Mouse (Mus musculus) gastrocnemius, postnatal 25 days (tissue): ENCODE data around the gene Zzef1. TPM values are rescaled to one million over a fixed set of nuclear protein-coding genes. Genes with fewer than 3 reads are reported as not detected.

ENCODE experiments used
- DNase-seq: peaks from one replicate; pipeline ENCODE4 v3.0.0; 2022
- microRNA-seq, 2 experiments: library from miRNA; unstranded; fragments of <30 nt; microRNA quantifications; one replicate each; pipeline ENCODE4 v1.2.0; 2021; ENCODE audit warnings: borderline replicate concordance in 2 of 2
- total RNA-seq, 2 experiments: library from RNA; stranded (reverse); gene quantifications; 1 replicate in 1 of 2; 2 replicates in 1 of 2; pipeline ENCODE4 v1.2.3; 2021

Gene Zzef1
- total RNA-seq, 2 experiments from 2014 or later: 12.5 to 12.8 TPM

DNA sequence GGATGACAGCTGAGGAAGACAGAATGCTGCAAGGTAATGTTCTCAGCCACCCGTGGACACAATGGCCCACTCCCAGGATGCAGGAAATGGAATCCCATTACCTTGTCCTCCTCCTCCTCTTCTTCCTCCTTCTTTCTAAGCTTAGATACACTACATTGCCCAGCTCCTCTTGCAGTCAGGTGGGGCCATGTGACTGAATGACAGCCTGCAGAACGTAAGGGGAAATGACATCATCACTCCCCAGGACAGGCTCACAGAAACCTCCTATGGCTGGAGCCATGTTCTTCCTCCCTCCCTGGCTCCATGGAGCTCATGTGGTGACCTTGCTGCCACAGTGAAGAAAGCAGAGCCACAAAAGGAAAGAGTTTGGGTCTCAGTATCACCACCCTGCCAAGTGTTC, 161.3 kb downstream of the Zzef1 start:
- no peak for DNase-seq

DNA sequence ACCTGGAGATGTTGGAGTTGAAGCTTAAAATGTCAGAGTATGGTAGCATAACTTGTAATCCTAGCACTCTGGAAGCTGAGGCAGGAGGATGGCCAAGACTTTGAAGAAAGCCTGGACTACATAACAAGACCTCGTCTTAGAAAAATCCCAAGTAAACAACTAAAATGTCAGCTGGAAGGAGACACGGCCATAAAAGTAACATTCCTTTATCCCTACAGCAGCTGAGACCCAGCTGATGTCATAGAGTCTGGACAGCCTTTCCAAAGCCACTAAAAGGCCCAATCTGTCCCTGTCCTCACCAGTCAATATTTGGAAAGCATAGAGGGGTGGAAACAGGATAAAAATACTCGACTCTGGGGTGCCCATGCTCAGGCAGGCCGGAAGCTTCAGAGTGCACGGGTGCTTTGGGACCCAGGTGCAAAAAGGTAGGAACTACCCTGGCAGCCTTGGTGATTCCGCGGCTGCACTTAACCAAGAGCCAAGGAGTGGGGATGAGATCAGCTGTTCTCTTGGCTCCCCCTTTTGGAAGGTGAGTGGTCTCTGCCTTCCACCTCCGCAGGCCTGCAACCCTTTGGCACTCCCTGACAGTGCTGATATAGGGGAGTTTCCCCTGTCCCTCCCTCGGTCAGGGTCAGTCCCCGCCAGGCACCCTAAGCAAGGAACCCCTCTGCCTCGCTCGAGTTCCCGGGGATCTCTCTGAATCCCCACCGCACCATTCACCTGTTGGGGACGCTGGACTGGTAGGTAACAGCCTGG, 164.1 kb downstream of the Zzef1 start:
- DNase-seq: no peak

DNA sequence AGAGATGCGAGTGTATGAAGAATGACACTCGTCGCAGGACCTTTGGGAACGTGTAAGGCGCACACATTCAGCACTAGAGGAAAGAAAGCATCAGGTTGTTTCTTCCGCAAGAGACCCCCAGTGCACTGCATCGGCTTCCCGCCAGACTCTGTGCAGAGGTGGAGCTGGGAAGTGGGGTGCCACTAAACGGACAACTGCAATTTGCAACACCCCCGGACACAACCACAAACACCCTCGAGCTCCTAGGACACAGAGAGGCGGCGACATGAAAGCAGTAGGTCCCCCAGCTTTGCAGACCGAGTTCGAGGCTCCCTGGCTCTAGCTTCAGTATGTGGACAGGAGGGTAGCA, 164.7 kb downstream of the Zzef1 start:
- no peak for DNase-seq

DNA sequence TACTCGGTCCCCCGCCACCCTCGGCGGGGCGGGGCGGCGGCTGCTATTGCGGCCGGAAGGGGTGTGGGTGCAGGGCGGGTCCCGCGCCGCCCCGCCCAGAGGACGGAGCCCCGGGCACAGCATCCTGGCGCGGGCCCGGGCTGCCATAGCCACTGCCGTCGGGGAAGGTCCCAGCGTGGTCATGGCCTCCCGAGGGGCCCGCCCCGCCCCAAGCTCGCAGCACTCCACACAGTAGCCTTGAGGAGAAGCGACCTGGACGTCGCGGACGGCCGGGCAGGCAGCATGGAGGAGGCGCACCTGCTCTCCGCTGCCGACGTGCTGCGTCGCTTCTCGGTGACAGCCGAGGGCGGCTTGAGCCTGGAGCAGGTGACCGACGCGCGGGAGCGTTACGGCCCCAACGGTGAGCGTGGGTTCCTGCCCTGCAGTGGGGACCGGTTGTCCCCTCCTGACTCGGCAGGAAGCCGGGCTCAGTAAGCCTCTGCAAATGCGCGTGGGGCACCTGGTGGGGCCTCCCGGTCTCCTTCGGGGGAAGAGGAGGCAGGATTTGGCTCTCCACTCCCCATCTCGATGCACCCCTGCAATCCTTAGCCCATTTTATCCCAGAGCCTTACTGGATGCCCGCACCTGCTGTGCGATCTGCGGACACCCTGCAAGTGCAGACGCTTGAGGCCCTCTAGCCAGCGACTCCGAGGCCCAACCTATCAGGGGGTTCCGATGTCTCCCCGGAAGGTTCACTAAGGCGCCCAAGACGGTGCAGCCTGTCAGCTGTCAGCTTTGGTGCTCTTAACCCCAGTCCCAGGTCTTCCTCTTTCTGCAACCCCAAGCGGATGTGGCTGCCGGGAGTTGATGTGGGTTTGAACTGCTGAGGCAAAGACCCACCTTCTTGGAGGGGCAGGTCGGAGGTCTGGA, 165.3 kb downstream of the Zzef1 start, which contains the start of gene Atp2a3:
Atp2a3 (plus strand) TSS at position 98 of the 909 bp plus-strand sequence.
- peak; percentile 52 for DNase-seq

DNA sequence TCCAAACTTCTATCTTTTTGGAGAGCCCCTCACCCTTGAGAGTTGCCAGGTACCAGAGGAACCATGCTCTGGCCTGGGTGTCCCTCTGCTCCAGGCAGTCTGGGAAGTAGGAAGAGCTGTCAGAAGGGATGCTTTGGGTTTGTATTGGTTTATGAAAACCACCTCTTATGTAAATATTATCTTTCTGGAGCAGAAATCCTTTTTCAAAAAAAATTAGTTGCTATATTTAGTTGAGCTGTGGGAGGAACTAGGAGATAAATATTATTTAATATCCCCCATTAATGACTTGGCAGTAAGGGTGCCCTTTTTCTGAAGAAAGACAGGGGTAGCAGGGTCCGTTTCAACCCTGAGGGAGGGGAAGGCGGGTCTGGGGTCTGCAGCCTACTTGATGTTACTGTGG, 166.4 kb downstream of the Zzef1 start:
- no peak for DNase-seq

DNA sequence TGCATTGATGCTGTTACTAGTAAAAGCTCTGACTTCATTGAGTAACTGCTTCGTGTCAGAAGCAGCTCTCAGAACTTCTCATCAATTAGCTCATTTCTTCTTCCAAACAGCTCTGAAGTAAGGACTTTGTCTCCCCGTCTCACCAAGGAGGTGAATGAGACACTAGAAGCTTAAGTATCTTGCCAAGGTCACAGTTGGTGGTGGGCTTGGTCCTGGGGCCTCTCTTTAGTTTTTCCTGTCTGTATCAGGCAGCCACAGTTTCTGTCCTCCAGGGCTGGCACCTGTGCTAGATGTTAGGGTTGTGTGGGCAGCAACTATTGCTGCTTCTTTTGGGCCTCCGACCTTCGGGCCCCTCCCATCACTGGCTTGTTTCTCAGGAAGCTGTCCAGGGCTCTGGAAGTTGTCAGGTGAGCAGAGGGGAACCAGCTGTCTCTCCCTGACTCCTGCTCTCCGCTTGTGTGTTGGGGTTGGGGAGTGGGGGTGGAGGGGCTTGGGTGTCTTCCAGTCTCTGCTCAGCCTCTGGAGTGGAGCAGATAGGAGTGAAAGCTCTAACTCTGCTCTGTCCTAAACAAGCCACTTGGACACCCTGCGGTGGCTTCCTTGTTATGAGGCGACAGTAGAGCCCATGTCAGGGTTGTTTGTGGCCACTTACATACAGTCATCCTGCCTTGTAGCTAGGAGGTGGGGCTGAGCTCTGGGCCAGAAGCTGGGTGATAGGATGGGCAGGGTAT, 167.2 kb downstream of the Zzef1 start:
- no peak for DNase-seq

DNA sequence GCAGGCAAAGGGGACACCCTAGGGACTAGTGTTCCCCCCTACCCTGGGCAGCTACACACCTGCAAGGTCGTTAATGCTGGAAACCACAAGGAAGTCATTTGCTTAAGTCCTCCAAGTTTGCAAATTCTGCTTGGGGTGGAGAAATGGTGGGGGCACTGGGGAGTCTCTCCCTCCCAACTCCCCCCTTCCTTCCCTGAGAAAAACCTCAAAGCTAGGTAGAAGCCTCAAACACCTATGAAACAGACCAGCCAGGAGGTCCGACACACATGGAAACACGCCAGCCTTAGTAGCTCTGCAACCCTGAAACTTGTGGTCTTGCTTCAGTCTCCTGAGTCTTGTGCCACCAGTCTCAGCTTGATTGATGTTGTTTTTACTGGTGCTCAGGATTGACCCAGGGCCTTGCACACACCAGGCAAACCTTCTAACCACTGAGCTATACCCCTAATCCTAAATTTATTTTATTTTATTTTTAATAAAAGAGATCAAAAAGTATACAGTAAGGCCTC, 167.8 kb downstream of the Zzef1 start:
- no peak for DNase-seq

DNA sequence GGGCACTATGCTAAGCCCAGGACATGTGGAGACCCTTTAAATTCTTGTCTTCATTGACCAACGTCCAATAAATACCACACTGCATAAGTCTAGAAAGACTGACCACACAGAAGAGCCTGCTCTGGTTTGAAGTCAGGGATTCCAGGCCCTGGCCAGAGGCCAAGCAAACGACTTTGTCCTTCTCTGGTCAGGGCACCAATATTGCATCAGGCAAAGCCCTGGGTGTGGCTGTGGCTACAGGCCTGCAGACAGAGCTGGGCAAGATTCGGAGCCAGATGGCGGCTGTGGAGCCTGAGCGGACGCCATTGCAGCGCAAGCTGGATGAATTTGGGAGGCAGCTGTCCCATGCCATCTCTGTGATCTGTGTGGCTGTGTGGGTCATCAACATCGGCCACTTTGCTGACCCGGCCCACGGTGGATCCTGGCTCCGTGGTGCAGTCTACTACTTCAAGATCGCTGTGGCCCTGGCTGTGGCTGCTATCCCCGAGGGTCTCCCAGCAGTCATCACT, 179.0 kb downstream of the Zzef1 start:
- no peak for DNase-seq

Small RNA genes lying within 50 kb of the gene (microRNA-seq; reads per million reads assigned to microRNA genes)
- gene Gm44467: 0 reads per million in 2 experiments

Other genes with a start within 250 kb of the Zzef1 start
- under 1 TPM; 0.11 to 0.26 TPM for gene Spns3, start 245.7 kb upstream of the Zzef1 start, total RNA-seq
- gene Ube2g1, start 188.9 kb upstream of the Zzef1 start, total RNA-seq: 10 to 100 TPM; 74.3 to 77.4 TPM
- 1 to 10 TPM; 8.0 to 9.0 TPM for gene Ankfy1, start 106.2 kb upstream of the Zzef1 start, total RNA-seq
- gene Cyb5d2, start 84 bp upstream of the Zzef1 start, total RNA-seq: 10 to 100 TPM; 12.9 to 14.6 TPM
- gene Atp2a3, start 164.9 kb downstream of the Zzef1 start, total RNA-seq: 10 to 100 TPM in 1 of 2 experiments, 1 to 10 TPM in 1; 7.2 to 12.9 TPM
- 1 to 10 TPM in 1 of 2 experiments, under 1 TPM in 1; 0.31 to 1.6 TPM for gene P2rx1, start 202.9 kb downstream of the Zzef1 start, total RNA-seq
- 1 to 10 TPM in 1 of 2 experiments, under 1 TPM in 1; 1.00 to 1.2 TPM for gene Camkk1, start 222.8 kb downstream of the Zzef1 start, total RNA-seq